Mouse (Mus musculus) liver, adult 2 months (tissue): ENCODE results near the gene Ccdc173. TPM values are rescaled to one million over a fixed set of nuclear protein-coding genes. Genes with fewer than 3 reads are reported as not detected.

ENCODE experiments used
- DNase-seq: peaks from one replicate; pipeline ENCODE4 v3.0.0-alpha.2; 2011; ENCODE audit warnings: low read depth, low spot score; ENCODE audit errors: extremely low read depth
- H3K27ac ChIP-seq: fragments of 200-500 bp; replicated peaks from 2 replicates; pipeline ENCODE4 v1.5.1; 2012; ENCODE audit warnings: low read depth, mild to moderate bottlenecking, control low read depth, inconsistent platforms, low read length; ENCODE audit not compliant: insufficient read depth
- H3K27me3 ChIP-seq: fragments of 200-500 bp; 2 replicates; pipeline ENCODE4 v1.6.1; 2012; ENCODE audit warnings: mild to moderate bottlenecking, moderate library complexity, low read length, inconsistent platforms; ENCODE audit not compliant: control insufficient read depth, insufficient read depth
- H3K36me3 ChIP-seq: fragments of 200-500 bp; 2 replicates; pipeline ENCODE4 v1.6.1; 2012; ENCODE audit warnings: low read length, inconsistent platforms; ENCODE audit not compliant: control insufficient read depth, insufficient read depth
- H3K4me1 ChIP-seq: fragments of 200-500 bp; 2 replicates; pipeline ENCODE4 v1.6.1; 2011; ENCODE audit warnings: low read length; ENCODE audit not compliant: control insufficient read depth, insufficient read depth
- H3K4me3 ChIP-seq: fragments of 200-500 bp; 2 replicates; pipeline ENCODE4 v1.5.1; 2011; ENCODE audit warnings: low read depth, mild to moderate bottlenecking, control low read depth, low read length, moderate library complexity; ENCODE audit not compliant: insufficient read depth
- H3K79me2 ChIP-seq: fragments of 200-500 bp; 2 replicates; pipeline ENCODE4 v1.6.1; 2012; ENCODE audit warnings: inconsistent platforms, mild to moderate bottlenecking, low read length, moderate library complexity; ENCODE audit not compliant: control insufficient read depth, insufficient read depth
- H3K9ac ChIP-seq: fragments of 200-500 bp; 2 replicates; pipeline ENCODE4 v1.6.1; 2012; ENCODE audit warnings: low read depth, mild to moderate bottlenecking, control low read depth, inconsistent platforms, low read length
- CTCF ChIP-seq: fragments of 200-500 bp; IDR thresholded peaks from 2 replicates; pipeline ENCODE4 v1.5.1; 2011; ENCODE audit warnings: low read depth, low read length, control low read depth
- POLR2A ChIP-seq: fragments of 200-500 bp; IDR thresholded peaks from 2 replicates; pipeline ENCODE4 v1.6.1; 2011; ENCODE audit warnings: low read length, control low read depth; ENCODE audit not compliant: insufficient read depth; ENCODE audit errors: extremely low read depth
- WGBS: fragments of 180-500 bp; shearing (Covaris S2); methylation state at CpG from one replicate; pipeline ENCODE4 v1.1.7; 2018; 5-methylcytosine and 5-hydroxymethylcytosine counted together
- polyA plus RNA-seq: library from polyadenylated mRNA; depleted of rRNA; stranded (reverse); fragments of >200 nt; gene quantifications from 2 replicates; pipeline ENCODE4 v1.2.3, GENCODE M21; 2012; rRNA removed
- total RNA-seq: library from RNA; depleted of rRNA; stranded (reverse); fragments of >200 nt; gene quantifications from 2 replicates; pipeline ENCODE4 v1.2.3, GENCODE M21; 2014; rRNA removed

The Ccdc173 gene
- total RNA-seq, result 0.13 and 0.37 TPM in 2 replicates
- polyA plus RNA-seq, result not detected in 2 replicates

GRCm38 (mm10) chr2:69789429-69790069 lies at the start of gene Ccdc173, which contains the start of gene Phospho2:
Gene Ccdc173 (minus strand): TSS chr2:69789575.
Gene Phospho2 (plus strand): TSS chr2:69789623.
- TF ChIP-seq POLR2A, result peak; percentile 74; the same call in 1 of the 2 replicates
- TF ChIP-seq CTCF, result no peak
- Histone ChIP-seq H3K36me3 (peaks cover 19% of the 10 kb centered on the region), H3K9ac (peak within 1 kb of the TSS; percentile 78), H3K4me3 (peak within 1 kb of the TSS; percentile 70), H3K4me1 (peaks cover 2% of the 10 kb centered on the region; the same call in 1 of the 2 replicates), H3K27me3 (no peaks in the 10 kb centered on the region), H3K79me2 (no peaks in the 10 kb centered on the region), H3K27ac (peak within 1 kb of the TSS; percentile 56)
- WGBS, result 1% methylated on average over 48 of the region's 48 CpGs
- DNase-seq, result peak; percentile 97

GRCm38 (mm10) chr2:69838707-69839106 lies 49.3 kb upstream of the Ccdc173 start:
- H3K4me3 ChIP-seq, result no peak overlapping the region
- DNase-seq, result no peak

GRCm38 (mm10) chr2:69837996-69838395 lies 48.6 kb upstream of the Ccdc173 start:
- no peak for DNase-seq
- no peak overlapping the region for H3K9ac ChIP-seq
- TF ChIP-seq CTCF (peak; percentile 32; the same call in 1 of the 2 replicates), POLR2A (no peak)
- 62% methylated on average over 3 of the region's 3 CpGs for WGBS
- H3K36me3 ChIP-seq, result no peaks in the 10 kb centered on the region
- H3K4me1 ChIP-seq, result no peaks in the 10 kb centered on the region
- H3K27ac ChIP-seq, result no peak overlapping the region
- no peaks in the 10 kb centered on the region for H3K27me3 ChIP-seq
- H3K4me3 ChIP-seq, result no peak overlapping the region
- H3K79me2 ChIP-seq, result no peaks in the 10 kb centered on the region

More at GRCm38 (mm10) chr2:69838707-69839106, 49.3 kb upstream of the Ccdc173 start:
- H3K9ac ChIP-seq, result no peak overlapping the region
- no peak overlapping the region for H3K27ac ChIP-seq
- no peaks in the 10 kb centered on the region for H3K36me3 ChIP-seq
- TF ChIP-seq CTCF (no peak), POLR2A (no peak)
- no peaks in the 10 kb centered on the region for H3K27me3 ChIP-seq
- H3K79me2 ChIP-seq, result no peaks in the 10 kb centered on the region
- H3K4me1 ChIP-seq, result no peaks in the 10 kb centered on the region

- Histone ChIP-seq H3K9ac (no peak overlapping the region), H3K4me3 (no peak overlapping the region), H3K79me2 (no peaks in the 10 kb centered on the region), H3K27me3 (no peaks in the 10 kb centered on the region), H3K4me1 (no peaks in the 10 kb centered on the region), H3K27ac (no peak overlapping the region), H3K36me3 (no peaks in the 10 kb centered on the region)
- no peak for TF ChIP-seq CTCF
- no peak for TF ChIP-seq POLR2A
- 79% methylated on average over 7 of the region's 7 CpGs for WGBS
- DNase-seq, result no peak
Measured at GRCm38 (mm10) chr2:69837244-69837967, 48.0 kb upstream of the Ccdc173 start.

- no peaks in the 10 kb centered on the region for H3K4me1 ChIP-seq
- H3K9ac ChIP-seq, result no peak overlapping the region
- H3K36me3 ChIP-seq, result no peaks in the 10 kb centered on the region
- WGBS, result 91% methylated on average over 8 of the region's 8 CpGs
- no peak overlapping the region for H3K4me3 ChIP-seq
- no peaks in the 10 kb centered on the region for H3K79me2 ChIP-seq
- TF ChIP-seq CTCF, result no peak
- TF ChIP-seq POLR2A, result no peak
- H3K27ac ChIP-seq, result no peak overlapping the region
- H3K27me3 ChIP-seq, result no peaks in the 10 kb centered on the region
- DNase-seq, result no peak
Measured at GRCm38 (mm10) chr2:69830116-69830515, 40.7 kb upstream of the Ccdc173 start.
